Mouse (Mus musculus) small intestine, adult 2 months (tissue): ENCODE data around the gene Pef1.

Experiments
- CTCF ChIP-seq: fragments of 200-500 bp; IDR thresholded peaks from 2 replicates; pipeline ENCODE4 v1.5.1; 2012; ENCODE audit warnings: low read depth, mild to moderate bottlenecking, control low read depth, inconsistent platforms, low read length, moderate library complexity, mixed read lengths; ENCODE audit not compliant: insufficient replicate concordance, insufficient read length; ENCODE audit errors: extremely low read depth
- POLR2A ChIP-seq: fragments of 200-500 bp; IDR thresholded peaks from 2 replicates; pipeline ENCODE4 v1.6.1; 2012; ENCODE audit warnings: low read depth, mild to moderate bottlenecking, control low read depth, inconsistent platforms, low read length, moderate library complexity

- TF ChIP-seq POLR2A (no peak), CTCF (no peak)
These were observed 45.9 kb upstream of the Pef1 start for GRCm38 (mm10) chr4:130056471-130056870.
